Mouse (Mus musculus): Measurements from ENCODE around the gene Sos2. TPM values are rescaled to one million over a fixed set of nuclear protein-coding genes. Genes with fewer than 3 reads are reported as not detected.

Sos2 gene
- polyA plus RNA-seq (2017; shearing (Covaris generic)): 6.9 TPM

DNA sequence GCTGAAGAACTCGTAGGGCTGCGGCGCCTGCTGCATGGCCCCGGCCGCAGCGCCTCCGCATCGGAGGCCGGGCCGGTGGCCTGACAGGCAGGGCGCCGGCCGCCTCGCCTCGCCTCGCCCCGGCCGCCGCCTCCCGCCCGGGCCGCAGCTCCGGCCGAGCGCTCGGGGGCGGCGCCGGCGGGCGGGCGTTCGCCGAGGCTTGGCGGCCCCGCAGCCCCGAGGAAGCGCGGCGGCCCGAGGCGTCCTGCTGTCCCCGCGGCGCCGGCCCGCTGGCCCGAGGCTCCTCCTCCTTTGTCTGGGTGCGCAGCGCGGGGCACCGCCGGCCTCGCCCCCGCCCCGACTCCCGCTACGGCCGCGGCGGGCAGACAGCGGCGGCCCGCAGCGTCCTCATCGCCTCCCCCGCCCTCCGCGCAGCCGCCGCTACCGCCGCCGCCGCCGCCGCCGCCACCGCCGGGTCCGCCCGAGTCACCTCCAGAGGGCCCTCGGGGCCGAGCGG lies at the start of gene Sos2:
Sos2 (minus strand) TSS at position 287 of the 496 bp plus-strand sequence.

GRCm38 (mm10) chr12:69724711-69725460 lies 43.2 kb upstream of the Sos2 start, which contains the start of the genes L2hgdh and Atp5s:
Gene L2hgdh, minus strand, starts transcription at chr12:69724873.
Gene Atp5s, plus strand, starts transcription at chr12:69724950.

GRCm38 (mm10) chr12:69582613-69583269 lies 98.9 kb downstream of the Sos2 start, which contains the start of gene Vcpkmt:
Gene Vcpkmt, minus strand, starts transcription at chr12:69583028.

Other genes starting within 250 kb of the Sos2 start
- 3.8 TPM for gene Vcpkmt, start 98.8 kb downstream of the Sos2 start, polyA plus RNA-seq (2017; shearing (Covaris generic))
- gene L2hgdh, start 43.0 kb upstream of the Sos2 start, polyA plus RNA-seq (2017; shearing (Covaris generic)): 6.5 TPM
- gene Atp5s, start 43.1 kb upstream of the Sos2 start, polyA plus RNA-seq (2017; shearing (Covaris generic)): 31.7 TPM
- not detected for gene Cdkl1, start 109.4 kb upstream of the Sos2 start, polyA plus RNA-seq (2017; shearing (Covaris generic))
- gene Atl1, start 210.8 kb upstream of the Sos2 start, polyA plus RNA-seq (2017; shearing (Covaris generic)): 0.24 TPM
- 3.0 TPM for gene Map4k5, start 211.3 kb upstream of the Sos2 start, polyA plus RNA-seq (2017; shearing (Covaris generic))